Mouse (Mus musculus) myocyte (in vitro differentiated cells): ENCODE data around the gene Rgs3.

Source experiments
- E2F4 ChIP-seq: IDR thresholded peaks from one replicate; pipeline ENCODE4 v1.6.1; 2011; ENCODE audit warnings: mild to moderate bottlenecking, control low read depth, moderate library complexity; ENCODE audit not compliant: insufficient read depth
- MAX ChIP-seq: IDR thresholded peaks from one replicate; pipeline ENCODE4 v1.6.1; 2011; ENCODE audit warnings: low read depth, mild to moderate bottlenecking, control low read depth
- MYOD1 ChIP-seq, 3 experiments: IDR thresholded peaks; one replicate each; pipeline ENCODE4 v1.6.1; 2011; ENCODE audit warnings: control low read depth in 2 of 3, low read depth in 2 of 3, mild to moderate bottlenecking in 2 of 3, moderate library complexity in 1 of 3; ENCODE audit not compliant: insufficient read length in 2 of 3, control insufficient read depth in 1 of 3
- MYOG ChIP-seq, 3 experiments: IDR thresholded peaks; one replicate each; pipeline ENCODE4 v1.6.1; 2011; ENCODE audit warnings: control low read depth in 2 of 3, low read depth in 2 of 3, mild to moderate bottlenecking in 2 of 3; ENCODE audit not compliant: insufficient read length in 2 of 3, control insufficient read depth in 1 of 3, insufficient read depth in 1 of 3
- POLR2A ChIP-seq: IDR thresholded peaks from one replicate; pipeline ENCODE4 v1.6.1; 2011; ENCODE audit warnings: low read depth, mild to moderate bottlenecking, control low read depth, moderate library complexity; ENCODE audit not compliant: insufficient read length
- POLR2AphosphoS2 ChIP-seq: IDR thresholded peaks from one replicate; pipeline ENCODE4 v1.6.1; 2011; ENCODE audit warnings: low read depth, control low read depth; ENCODE audit not compliant: insufficient read length
- REST ChIP-seq: IDR thresholded peaks from one replicate; pipeline ENCODE4 v1.6.1; 2011; ENCODE audit warnings: mild to moderate bottlenecking, control low read depth, moderate library complexity; ENCODE audit not compliant: insufficient read depth, insufficient read length
- SRF ChIP-seq: IDR thresholded peaks from one replicate; pipeline ENCODE4 v1.6.1; 2011; ENCODE audit warnings: low read depth; ENCODE audit not compliant: control insufficient read depth, insufficient read length
- TCF12 ChIP-seq: IDR thresholded peaks from one replicate; pipeline ENCODE4 v1.6.1; 2011; ENCODE audit warnings: mild to moderate bottlenecking, control low read depth; ENCODE audit not compliant: poor library complexity, insufficient read depth, severe bottlenecking
- USF1 ChIP-seq: IDR thresholded peaks from one replicate; pipeline ENCODE4 v1.6.1; 2011; ENCODE audit warnings: low read depth, mild to moderate bottlenecking, control low read depth, moderate library complexity

DNA sequence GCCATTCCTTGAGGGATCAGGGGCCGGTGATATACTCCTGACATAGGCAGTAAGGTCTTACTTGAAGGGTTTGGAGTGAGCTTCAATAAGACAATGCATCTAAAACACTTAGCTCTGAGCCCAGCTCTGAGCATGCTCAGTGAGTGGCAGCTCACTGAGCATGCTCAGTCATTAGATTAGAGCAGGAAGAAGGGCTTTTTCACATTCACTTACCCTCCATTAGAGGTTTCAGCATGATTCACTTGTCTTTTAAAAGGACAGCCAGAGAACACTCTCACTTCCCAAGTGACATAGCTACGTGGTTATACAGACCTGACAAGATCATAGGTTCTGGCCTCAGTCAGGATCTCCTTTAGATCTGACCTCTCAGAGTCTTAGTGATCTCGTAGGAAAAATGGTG lies 89.2 kb downstream of the Rgs3 start:
- TF ChIP-seq POLR2A (no peak), MYOG (IDR thresholded peaks at IDR 0.05; ENCODE audit: control insufficient read depth in 1 of 3, insufficient read depth in 1 of 3, insufficient read length in 2 of 3, low read depth in 2 of 3) (no peak), MAX (no peak), REST (no peak), USF1 (no peak), TCF12 (no peak), SRF (no peak), MYOD1 (IDR thresholded peaks at IDR 0.05; ENCODE audit: control insufficient read depth in 1 of 3, insufficient read length in 2 of 3, low read depth in 2 of 3) (no peak), E2F4 (no peak), POLR2AphosphoS2 (no peak)
